Mouse (Mus musculus): ENCODE data around the gene Sco1.
"Not testable (repeated sequence)": the region's sequence is repeated elsewhere in the genome, so short reads cannot be mapped to it uniquely, and the experiment has no call there.

The Sco1 gene

DNA sequence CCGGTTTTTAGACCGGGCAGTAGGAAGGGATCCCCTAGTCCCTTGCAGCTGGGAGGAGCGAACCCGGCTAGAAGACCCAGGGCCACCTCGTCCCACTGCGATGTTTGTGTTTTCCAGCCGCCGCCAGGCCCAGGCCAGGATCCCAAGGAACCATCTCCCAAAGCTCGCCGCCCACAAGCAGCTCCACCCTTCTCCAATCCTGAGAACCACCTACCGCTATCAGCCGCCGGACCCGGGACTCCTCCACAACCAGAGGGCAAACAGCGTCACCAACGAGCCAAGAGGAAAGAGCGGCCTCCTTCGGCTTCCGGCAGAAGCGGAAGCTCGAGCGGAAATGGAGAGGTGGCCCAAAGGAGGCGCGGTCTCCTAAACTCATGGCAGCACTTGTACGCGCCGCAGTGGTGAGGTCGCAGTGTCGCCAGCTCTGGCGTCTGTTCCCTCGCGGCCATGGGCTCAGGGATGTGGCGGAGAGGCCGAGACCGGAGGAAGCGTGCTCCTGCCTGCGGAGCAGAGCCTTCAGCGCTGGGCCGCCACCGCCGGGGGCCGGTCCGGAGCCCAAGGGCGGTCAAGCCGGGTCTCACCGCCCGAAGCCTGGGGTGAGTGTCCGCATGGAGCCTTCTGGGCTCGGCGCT, at the start of gene Sco1, which contains the start of gene Adprm:
TSS of gene Sco1 (plus strand) at position 350 of the 632 bp plus-strand sequence.
TSS of gene Adprm (minus strand) at position 274 of the 632 bp plus-strand sequence.
- peak; percentile 87 for DNase-seq (ENCODE audit: low read depth, low spot score)

DNA sequence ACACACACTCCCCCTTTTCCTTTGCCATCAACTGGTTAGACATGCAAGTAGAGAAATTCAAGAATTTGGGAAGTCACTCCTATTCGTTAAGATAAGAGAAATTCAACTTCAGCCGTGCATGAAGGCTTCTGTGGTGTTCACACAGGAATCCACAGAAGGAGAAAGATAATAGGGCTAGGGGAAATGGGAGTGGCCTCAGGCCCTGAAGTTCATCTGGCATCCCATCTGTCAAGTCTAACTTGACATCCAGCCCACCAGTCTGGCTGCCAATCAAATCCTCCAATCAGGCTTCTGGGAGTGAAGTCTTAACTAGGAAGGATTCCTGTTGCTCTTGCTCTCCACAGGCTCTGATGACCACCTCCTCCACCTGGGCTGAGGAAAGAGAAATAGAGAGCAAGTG, 49.6 kb upstream of the Sco1 start:
- no peak for DNase-seq (ENCODE audit: low read depth, low spot score)

DNA sequence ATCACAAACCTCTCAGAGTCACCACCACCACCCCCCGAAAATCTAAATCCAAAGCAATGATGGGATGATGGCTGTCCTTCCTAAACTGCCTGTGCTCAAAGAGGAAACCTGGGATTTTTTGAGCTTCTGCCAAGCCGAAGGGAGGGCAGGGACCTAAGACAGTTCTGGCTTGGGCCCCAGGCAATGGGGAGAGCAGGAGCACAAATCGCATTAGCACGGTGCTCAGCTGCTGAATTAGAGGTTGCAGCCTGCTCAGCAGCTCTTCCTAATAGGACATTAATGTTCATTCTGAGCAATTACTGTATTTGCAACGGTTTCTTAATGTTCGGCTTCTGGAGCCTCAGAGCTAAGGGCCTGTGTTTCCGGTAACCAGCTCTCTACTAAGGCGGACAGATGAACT, 44.5 kb upstream of the Sco1 start:
- no peak for DNase-seq (ENCODE audit: low read depth, low spot score)

DNA sequence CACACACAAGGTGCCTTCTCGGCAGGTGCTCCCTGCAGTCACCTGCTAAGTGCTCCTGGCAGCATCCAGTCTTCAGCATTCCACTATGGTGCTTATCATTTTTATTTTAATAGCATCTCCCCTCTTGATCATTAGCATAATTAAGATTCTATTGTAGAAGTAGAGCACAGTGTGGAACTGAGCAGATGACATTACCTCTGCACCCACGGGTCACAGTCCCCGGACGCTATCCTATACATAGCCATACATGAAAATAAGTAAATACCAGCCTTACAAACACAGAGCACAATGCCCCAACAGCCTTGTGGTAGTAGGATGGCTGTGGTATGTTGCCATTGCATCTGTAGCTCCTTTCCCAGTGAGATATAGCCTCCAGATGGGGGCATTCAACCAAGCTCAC, 43.9 kb upstream of the Sco1 start:
- DNase-seq (ENCODE audit: low read depth, low spot score): no peak

DNA sequence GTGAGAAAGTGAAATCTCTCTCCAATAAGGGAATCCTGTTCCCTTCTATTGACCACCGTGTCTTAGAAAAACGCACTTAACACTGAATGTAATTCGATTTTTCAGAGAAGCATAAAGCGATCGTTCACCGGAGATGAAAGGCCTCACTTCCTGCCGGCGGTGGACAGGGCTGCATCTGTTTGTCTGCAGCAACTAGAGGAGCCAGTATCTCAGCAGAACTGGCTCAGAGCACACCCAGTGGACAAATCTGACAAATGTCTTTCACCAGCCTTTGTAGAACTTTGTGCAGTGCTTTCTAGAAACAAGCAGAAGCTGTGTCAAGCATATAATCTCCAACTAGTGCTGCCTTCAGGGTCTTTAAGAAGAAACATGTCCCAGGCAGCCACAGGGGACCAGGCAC, 42.0 kb upstream of the Sco1 start:
- peak; percentile 31 for DNase-seq (ENCODE audit: low read depth, low spot score)

DNA sequence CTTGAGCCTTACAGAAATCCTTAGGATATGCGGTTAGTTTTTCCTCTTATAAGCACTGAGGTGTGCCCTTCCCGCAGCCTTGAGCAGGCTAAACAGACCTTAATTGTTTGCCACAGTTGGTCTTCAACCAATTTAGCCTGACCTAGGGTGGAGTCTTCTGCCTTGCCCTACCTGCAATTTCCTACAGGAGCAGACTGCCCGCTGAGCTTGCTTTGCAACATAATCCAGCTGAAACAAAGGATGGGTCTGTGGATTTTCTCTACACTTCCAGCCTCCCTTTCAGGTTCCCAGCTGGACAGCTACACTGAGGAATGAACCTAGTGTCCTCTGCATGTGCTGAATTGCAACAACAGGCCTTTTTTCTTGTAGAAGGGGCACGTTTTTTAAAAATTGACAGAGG, 40.8 kb upstream of the Sco1 start:
- peak; percentile 9 for DNase-seq (ENCODE audit: low read depth, low spot score)

DNA sequence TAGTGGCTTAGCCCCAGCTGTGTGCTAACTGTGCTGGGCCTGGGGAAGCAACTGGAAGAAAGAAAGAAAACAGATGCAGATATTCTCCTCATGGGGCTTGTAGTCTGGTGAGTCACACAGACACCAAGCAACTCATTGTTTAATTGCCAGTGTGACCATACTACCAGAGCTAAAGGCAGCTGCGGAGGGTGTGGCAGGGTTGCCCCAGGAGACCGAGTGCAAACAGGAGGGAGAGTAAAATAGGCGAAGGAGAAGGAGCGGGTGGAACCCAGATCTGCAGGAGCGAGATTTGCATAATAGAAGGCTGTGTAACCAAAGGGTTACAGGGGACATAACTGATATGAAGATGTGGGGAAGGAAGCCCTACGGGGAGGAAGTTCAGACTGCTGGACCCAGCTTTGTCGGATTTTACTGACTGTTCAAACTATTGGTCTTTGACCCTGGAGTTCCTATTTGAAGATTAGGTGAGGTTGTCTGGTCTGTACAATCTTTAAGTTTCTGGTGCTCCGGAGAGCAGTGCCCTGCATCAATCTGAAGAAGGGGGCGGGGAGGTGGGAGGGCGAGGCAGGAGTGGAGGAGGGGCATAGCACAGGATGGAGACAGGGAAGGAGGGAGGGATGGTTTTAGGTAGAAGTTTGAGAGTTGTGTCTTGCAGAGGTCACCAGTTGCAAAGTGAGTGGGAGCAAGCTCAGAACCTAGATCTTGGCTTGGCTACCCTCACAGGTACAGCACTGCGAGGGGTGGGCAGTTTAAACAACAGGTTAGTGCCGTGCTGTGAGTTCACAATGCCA, 34.5 kb upstream of the Sco1 start:
- DNase-seq (ENCODE audit: low read depth, low spot score): peak; percentile 34

DNA sequence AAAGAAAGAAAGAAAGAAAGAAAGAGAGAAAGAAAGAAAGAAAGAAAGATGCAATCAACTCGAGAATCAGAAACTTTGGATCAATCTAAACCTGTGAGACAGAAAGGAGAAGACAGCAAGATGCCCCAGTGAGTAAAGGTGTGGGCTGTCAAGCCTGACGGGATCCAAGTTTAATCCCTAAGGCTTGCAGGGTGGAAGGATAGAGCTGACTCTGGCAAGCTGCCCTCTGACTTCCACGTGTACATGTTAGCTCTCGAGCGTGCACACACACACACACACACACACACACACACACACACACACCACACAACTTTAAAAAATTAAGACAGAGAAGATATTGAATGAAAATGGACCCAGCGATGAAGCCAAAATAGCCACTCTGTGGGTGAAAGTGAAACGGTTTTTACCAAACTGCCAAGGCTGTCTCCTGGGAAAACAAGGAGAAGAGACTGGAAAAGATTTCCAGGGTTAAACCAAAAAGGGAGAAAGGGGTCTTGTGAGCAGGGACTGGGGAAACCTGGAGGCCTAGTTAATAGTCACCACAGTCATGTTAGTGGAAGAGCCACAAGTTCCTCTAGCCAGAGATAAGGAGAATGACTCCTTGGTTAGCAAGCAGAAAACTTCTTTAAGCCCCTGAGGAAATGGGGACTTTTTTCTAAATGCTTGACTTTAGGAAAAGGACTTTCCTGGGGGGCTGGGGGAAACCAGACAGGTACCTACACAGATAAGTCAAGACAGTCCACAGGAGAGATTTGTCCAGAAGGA, 32.6 kb upstream of the Sco1 start:
- DNase-seq (ENCODE audit: low read depth, low spot score): no peak

DNA sequence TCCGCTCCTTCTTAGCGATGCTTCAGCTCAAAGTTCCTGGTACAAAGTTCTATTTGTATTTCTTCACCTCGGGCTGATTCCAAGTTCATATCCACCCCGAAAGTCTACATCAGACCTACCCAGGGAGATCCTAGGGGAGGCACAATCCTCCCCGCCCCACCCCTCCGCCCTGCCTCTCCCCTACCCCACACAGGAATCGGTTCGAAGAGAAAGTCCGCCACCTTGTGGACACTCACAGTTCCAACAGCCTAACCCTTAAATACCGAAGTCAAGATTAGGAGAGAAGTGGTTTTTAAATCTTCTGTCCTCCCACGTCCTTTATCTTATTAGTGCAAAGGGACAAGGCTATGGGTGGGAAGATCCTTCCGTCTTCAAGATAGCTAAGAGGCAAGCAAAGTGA, 31.5 kb upstream of the Sco1 start:
- peak; percentile 80 for DNase-seq (ENCODE audit: low read depth, low spot score)

DNA sequence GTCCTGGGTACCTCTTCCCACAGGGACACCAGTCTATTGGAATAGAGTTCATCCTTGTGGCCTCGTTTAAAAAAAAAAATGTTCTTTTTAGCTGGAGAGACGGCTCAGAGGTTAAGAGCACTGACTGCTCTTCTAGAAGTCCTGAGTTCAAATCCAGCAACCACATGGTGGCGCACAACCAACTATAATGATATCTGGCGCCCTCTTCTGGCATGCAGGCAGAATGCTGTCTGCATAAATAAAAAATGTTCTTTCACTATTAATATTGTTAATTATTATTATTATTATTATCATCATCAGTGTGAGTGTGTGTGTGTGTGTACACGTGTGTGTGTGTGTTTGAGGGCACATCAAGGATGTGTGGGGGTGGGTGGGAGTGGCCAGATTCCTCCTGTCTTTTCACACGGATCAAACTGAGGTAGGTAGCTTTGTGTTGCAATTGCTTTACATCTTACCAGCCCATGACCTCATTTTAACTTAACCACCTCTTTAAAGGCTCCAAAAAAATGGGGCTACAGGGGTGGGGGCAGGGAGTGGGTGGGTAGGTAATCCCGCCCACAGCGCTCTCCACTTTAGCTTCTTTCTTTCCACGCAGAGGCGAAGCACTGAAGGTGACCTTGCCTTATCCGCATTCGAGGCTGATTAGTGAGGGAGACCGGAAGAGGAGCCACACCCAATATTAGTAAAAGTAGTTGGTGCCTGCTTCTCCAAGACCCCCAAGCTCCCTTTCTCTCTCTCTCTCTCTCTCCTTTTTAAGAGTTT, 29.9 kb upstream of the Sco1 start:
- no peak for DNase-seq (ENCODE audit: low read depth, low spot score)

DNA sequence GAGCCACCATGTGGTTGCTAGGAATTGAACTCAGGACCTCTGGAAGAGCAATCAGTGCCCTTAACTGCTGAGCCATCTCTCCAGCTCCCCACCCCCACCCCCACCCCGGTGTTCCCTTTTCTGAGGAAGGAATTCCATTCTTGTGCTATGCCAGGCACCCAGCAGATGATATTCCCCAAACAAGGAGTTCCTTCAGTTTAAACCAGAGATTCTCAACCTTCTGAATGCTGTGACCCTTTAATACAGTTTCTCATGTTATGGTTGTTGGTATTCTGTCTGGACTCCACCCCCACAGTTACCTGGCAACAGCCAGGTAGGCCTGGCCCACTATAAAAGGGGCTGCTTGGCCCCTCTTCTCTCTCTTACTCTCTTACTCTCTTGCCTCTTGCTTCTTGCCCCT, 29.3 kb upstream of the Sco1 start:
- DNase-seq (ENCODE audit: low read depth, low spot score): not testable (repeated sequence)

DNA sequence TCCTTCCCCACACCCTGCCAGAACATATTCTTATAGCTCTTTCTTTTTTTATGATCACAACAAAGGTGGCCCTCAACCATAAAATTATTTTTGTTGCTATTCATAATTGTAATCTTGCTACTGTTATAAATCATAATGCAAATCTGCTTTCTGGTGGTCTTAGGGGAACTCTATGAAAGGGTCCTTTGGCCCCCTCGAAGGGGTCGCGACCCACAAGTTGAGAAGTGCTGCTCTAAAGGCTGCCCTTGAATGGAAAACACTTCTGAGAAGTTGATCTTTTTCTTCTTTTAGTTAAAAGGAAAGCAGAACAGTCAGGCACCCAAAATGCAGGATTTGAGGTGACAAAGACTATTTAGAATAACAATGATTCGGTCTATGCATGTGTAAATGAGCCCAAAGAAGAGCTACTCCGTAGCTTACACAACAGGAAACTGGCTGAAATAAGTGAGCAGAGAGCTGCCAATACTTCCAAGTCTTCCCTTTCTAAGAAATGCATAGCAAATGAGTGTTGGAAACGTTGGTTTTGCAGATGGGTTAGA, 28.6 kb upstream of the Sco1 start:
- DNase-seq (ENCODE audit: low read depth, low spot score): no peak

DNA sequence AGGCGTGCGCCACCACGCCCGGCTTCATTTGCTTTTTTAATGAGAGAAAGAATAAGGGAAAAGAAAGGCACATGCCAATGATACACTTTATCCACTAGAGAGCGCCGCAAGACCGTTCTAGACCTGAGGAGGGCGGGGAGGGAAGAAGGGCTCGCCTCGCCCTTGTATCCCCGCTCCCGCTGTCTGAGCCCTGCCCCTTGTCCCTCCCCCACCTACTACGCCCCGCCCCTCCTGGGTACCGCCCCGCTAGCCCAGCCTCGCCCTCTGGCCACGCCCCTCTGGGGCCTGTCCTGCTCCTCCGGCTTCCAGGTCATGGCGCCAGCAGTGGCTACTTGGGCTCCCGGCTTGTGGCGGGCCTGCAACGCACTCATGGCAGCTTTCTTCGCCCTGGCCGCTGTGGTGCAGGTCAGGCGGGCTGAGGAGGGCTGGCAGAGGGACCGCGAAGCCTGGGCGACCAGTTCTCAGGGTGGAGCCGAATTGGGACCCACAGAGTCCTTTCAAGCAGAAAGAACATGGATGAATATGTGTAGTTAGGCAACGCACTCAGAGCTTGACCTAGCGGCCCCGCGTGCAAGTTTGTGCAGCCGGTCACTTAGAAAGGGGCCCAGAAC, 27.5 kb upstream of the Sco1 start, which contains the start of gene Tmem220:
TSS of gene Tmem220 (plus strand) at position 288 of the 611 bp plus-strand sequence.
- DNase-seq (ENCODE audit: low read depth, low spot score): peak; percentile 96

DNA sequence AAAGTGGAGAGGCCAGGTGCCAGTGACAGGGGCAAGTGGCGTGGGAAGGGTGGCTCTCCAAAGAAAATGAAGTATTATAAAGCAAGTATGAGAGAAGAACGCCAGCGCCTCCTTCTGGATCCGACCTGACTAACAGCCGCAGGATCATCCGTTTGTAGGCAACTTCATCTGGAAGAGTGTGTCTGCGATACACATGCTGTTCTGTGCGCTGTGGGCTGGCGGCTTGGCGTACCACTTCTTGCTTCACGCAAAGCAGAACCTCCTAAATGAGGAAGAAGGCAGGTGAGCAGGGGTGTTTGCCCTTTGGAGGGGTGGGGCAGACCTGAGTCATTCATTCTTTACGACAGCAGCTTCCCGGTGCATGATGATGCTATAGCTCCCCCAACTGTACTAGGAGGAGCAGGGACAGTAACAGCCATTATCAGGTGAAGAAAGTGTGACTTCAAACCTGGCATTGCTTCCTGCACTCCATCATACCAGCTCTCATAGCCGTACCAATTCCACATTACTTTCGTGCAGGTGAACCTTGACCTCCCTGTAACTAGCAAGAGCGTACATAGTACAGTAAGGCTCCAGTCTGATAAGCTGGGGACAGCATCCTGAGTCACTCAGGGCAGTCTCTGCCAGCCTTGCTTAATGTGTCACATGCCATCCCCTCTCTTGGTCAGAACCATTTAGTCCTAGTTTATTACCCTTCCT, 21.4 kb upstream of the Sco1 start:
- DNase-seq (ENCODE audit: low read depth, low spot score): no peak

DNA sequence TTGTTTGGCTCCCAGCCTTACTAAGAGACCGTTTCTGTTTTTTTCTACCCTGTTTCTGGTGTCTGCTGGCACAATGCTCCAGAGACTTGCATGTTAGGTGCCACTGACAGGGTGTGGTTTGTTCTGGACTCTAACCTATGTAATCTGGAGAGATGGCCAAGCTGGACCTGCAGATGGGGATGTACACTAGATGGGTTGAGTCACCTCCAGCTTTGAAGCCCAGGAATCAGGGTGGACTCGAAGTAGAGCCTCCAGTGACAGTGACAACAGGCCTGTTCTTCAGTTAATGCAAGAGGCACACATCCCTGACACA, 20.9 kb upstream of the Sco1 start:
- no peak for DNase-seq (ENCODE audit: low read depth, low spot score)

DNA sequence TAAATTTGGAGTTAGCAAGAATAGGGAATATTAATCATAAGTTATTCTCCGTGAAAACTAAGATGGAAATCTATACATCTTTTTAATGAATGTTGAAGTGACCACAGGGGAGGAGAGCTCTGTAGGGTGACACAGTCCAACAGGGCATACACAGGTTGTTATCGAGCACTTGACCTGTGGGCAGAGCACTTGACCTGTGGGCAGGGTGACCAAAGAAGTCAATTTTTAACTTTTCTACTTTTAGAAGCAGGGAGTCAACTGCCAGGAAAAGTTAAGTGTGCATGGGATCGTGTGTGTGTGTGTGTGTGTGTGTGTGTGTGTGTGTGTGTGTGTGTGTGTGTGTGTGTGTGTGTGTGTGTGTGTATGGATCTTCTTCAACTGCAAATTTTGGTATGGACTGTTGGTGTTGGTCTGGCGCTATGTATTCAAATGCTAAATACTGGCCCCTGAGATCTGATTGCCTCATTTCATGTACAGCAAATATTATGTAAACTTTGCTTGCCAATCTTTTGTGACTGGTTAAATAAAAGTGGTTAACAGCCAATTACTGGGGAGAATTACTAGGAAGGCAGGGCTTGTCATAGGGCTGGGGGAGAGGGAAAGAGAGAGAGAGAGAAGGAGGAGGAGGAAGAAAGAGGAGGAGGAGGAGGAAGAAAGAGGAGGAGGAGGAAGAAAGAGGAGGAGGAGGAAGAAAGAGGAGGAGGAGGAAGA, 17.5 kb upstream of the Sco1 start:
- DNase-seq (ENCODE audit: low read depth, low spot score): no peak

DNA sequence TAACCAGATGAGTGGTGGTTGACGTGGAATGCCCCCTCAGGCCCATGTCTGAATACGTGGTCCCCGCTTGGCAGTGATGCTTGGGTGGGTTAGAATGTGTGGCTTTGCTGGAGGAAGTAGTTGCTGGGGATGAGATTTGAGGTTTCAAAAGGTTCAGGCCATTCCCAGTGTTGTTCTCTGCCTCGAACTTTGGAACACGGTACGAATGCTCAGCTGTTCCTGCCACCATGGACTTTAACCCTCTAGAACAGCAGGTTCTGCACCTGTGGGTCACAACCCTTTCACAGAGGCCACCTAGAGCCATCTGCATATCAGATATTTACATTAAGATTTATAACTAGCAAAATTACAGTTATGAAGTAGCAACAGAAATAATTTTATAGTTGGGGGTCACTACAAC, 16.2 kb upstream of the Sco1 start:
- no peak for DNase-seq (ENCODE audit: low read depth, low spot score)

DNA sequence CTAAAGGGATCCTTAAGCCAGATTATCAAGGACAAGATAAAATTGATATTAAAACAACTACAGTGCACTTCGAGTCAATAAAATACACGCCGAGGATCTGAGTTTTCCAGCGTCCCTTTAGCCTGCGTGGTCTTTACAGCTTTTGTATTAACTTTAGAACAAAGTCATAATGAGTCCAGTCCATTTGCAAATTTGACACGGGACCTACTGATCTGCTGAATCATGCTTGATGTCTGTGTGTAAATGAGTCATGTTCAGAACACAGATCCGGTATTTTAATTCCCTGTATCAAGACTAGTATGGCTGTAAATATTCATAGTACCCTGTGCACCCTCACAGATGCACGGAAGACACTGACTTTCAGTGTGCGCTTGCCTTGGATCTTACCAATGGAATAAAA, 15.6 kb upstream of the Sco1 start:
- DNase-seq (ENCODE audit: low read depth, low spot score): no peak

DNA sequence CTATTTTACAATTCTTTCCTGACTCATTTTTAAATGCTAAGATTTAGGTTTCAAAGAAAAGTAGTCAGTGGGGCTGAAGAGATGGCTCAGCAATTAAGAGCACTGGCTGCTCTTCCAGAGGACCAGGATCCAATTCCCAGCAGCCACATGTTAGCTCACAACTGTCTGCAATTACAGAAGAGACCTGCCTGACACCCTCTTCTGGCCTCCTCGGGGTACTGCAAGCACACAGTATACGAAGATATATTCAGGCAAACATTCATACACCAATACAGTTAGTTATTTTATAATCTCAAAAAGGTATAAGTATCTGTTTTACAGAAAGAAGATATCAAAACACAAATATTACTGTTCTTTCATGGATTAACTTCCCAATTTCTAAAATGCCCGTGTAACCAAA, 12.7 kb upstream of the Sco1 start:
- no peak for DNase-seq (ENCODE audit: low read depth, low spot score)

DNA sequence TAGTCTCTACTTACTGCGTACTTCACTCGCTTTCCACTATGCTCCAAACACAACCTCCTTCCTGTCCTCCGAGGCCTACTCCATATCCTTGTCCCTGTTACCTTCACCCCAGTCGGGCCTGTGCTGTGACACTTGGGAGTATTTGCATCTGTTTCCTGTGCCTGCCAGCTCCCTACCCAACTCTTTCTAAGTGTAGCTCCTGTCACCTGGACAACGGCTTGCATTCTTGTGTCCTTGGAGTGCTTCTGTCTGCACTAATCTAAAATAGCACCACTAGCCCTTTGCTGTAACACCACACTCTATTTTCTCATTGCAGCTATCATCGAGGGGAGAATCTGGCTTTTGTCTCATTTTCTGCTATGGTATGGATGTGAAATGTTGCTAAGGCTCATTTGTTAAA, 12.0 kb upstream of the Sco1 start:
- no peak for DNase-seq (ENCODE audit: low read depth, low spot score)
